Mouse (Mus musculus) thymus, adult 2 months (tissue): ENCODE measurements around the gene Pax6. TPM values are rescaled to one million over a fixed set of nuclear protein-coding genes. Genes with fewer than 3 reads are reported as not detected.

Experiments
- DNase-seq: peaks from one replicate; pipeline ENCODE4 v3.0.0; 2021
- H3K27ac ChIP-seq: fragments of 200-500 bp; 2 replicates; pipeline ENCODE4 v1.5.1; 2012; ENCODE audit warnings: low read length, control low read depth; ENCODE audit not compliant: control insufficient read depth, insufficient read depth
- H3K27me3 ChIP-seq: fragments of 200-500 bp; 2 replicates; pipeline ENCODE4 v1.6.1; 2012; ENCODE audit warnings: mild to moderate bottlenecking, low read length, moderate library complexity, mixed read lengths; ENCODE audit not compliant: control insufficient read depth, insufficient read depth
- H3K36me3 ChIP-seq: fragments of 200-500 bp; 2 replicates; pipeline ENCODE4 v1.6.1; 2012; ENCODE audit warnings: mild to moderate bottlenecking, low read length, moderate library complexity; ENCODE audit not compliant: control insufficient read depth, insufficient read depth
- H3K4me1 ChIP-seq: fragments of 200-500 bp; replicated peaks from 2 replicates; pipeline ENCODE4 v1.6.1; 2012; ENCODE audit warnings: low read length; ENCODE audit not compliant: control insufficient read depth, insufficient read depth
- H3K4me3 ChIP-seq: fragments of 200-500 bp; 2 replicates; pipeline ENCODE4 v1.5.1; 2012; ENCODE audit warnings: mild to moderate bottlenecking, low read length, control low read depth, moderate library complexity; ENCODE audit not compliant: control insufficient read depth, insufficient read depth
- CTCF ChIP-seq: fragments of 200-500 bp; IDR thresholded peaks from 2 replicates; pipeline ENCODE4 v1.5.1; 2012; ENCODE audit warnings: mild to moderate bottlenecking, control low read depth, low read length, moderate library complexity, borderline replicate concordance; ENCODE audit not compliant: control insufficient read depth, poor library complexity, insufficient read depth; ENCODE audit errors: extremely low read depth
- POLR2A ChIP-seq: fragments of 200-500 bp; IDR thresholded peaks from 2 replicates; pipeline ENCODE4 v1.6.1; 2012; ENCODE audit warnings: mild to moderate bottlenecking, low read length, control low read depth, moderate library complexity; ENCODE audit not compliant: control insufficient read depth, poor library complexity, insufficient read depth; ENCODE audit errors: extremely low read depth
- WGBS: fragments of 180-500 bp; shearing (Covaris S2); methylation state at CpG from one replicate; pipeline ENCODE4 v1.1.7; 2018; 5-methylcytosine and 5-hydroxymethylcytosine counted together
- polyA plus RNA-seq: library from polyadenylated mRNA; depleted of rRNA; stranded (reverse); fragments of >200 nt; gene quantifications from 2 replicates; pipeline ENCODE4 v1.2.3, GENCODE M21; 2012

Pax6 gene
- polyA plus RNA-seq, 1 experiment: 0.03 TPM

DNA sequence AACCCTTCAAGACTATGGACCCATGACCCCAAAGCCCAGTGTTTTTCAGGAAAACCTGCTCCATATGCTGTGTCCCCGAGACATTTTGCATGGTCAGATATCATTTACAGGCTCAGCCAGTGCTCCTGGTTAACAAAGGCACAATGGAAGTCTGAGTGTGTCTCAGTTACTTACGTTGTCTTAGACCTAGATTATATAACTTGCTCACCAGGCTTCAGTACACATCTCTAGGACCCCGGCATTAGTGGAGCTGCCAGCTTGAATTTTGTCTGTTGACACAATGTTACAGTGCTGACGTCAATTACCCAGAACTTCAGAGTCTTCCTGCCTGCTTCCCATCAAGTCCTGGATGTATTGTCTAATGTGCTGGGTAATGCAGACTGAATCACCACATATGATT is 33.1 kb downstream of the Pax6 start:
- TF ChIP-seq POLR2A (no peak), CTCF (no peak)
- 94% methylated on average over 4 of the region's 4 CpGs for WGBS
- H3K36me3 ChIP-seq: no peaks in the 10 kb centered on the region
- DNase-seq: no peak
- H3K27me3 ChIP-seq: no peaks in the 10 kb centered on the region
- H3K27ac ChIP-seq: no peak overlapping the region
- no peaks in the 10 kb centered on the region for H3K4me1 ChIP-seq
- no peak overlapping the region for H3K4me3 ChIP-seq

DNA sequence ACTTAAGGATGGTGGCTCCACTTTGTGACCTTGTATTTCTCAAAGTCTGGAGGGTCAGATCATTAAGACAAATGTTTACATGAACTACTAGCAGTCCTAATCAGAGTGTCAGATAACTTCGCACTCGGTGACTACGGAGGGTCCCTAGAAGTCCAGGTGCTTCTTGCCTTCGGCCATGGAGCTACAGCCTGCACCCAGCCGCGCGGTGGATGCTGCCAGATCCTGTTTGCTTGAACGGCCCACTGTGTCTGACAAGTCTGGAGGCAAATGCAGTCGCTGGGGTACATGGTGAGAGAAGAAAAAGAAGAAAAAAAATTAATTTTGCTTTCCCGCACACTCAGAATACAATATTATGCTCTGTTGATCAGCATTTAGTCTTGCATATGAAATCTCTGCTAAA is 33.9 kb downstream of the Pax6 start:
- TF ChIP-seq POLR2A: no peak
- Histone ChIP-seq H3K36me3 (no peaks in the 10 kb centered on the region), H3K27me3 (no peaks in the 10 kb centered on the region), H3K4me1 (no peaks in the 10 kb centered on the region), H3K27ac (no peak overlapping the region), H3K4me3 (no peak overlapping the region)
- WGBS: 96% methylated on average over 10 of the region's 10 CpGs
- DNase-seq: no peak

DNA sequence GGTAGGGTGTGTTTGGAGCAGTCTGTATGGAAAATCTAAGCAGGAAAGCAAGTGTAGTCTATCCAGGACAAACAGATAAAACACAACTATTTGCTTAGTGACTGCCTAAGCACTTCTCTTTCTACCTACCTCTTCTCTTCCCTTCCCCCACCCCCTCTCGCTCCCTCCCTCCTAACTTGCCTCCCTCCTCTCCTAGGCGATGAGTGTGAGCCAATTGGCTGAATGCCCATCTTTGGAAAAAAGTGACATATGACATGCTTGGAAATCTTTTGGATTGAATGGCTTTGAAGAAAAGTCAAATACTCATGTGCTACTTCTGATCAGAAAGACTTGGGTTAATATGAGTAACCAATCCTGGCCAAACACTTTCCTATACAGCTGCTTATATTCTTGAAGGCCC is 36.6 kb downstream of the Pax6 start:
- H3K27me3 ChIP-seq: no peaks in the 10 kb centered on the region
- no peak overlapping the region for H3K4me3 ChIP-seq
- DNase-seq: no peak
- H3K4me1 ChIP-seq: no peaks in the 10 kb centered on the region
- H3K27ac ChIP-seq: no peak overlapping the region
- TF ChIP-seq CTCF (no peak), POLR2A (no peak)
- WGBS: 93% methylated on average over 2 of the region's 2 CpGs
- no peaks in the 10 kb centered on the region for H3K36me3 ChIP-seq

- no peak overlapping the region for H3K4me3 ChIP-seq
- no peak overlapping the region for H3K27ac ChIP-seq
- 93% methylated on average over 3 of the region's 3 CpGs for WGBS
- H3K4me1 ChIP-seq: no peaks in the 10 kb centered on the region
- TF ChIP-seq POLR2A: no peak
- no peak for TF ChIP-seq CTCF
- H3K36me3 ChIP-seq: no peaks in the 10 kb centered on the region
- DNase-seq: no peak
- no peaks in the 10 kb centered on the region for H3K27me3 ChIP-seq
These were observed 40.4 kb downstream of the Pax6 start for GRCm38 (mm10) chr2:105709126-105709525.

DNA sequence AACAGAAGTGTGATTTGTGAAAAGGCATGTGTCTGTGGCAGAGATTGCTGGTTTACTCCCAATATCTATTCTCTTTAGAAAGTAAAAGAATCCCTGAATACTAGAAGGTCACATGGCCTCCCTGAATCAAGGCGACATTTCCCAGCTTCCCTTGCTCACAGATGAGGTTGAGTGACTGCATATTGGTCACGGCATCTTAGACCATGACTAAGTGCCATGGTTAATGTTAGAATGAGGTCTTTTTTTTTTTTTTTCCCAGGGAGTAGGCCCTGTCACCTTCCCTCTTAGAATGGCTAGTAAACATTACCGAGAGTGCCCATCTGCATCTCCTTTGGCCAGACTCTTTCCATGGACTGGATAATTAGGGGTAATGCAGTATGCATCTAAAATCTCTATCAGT is 41.8 kb downstream of the Pax6 start:
- WGBS: 92% methylated on average over 3 of the region's 3 CpGs
- H3K4me1 ChIP-seq: no peaks in the 10 kb centered on the region
- H3K27ac ChIP-seq: no peak overlapping the region
- no peaks in the 10 kb centered on the region for H3K36me3 ChIP-seq
- DNase-seq: no peak
- no peaks in the 10 kb centered on the region for H3K27me3 ChIP-seq
- no peak overlapping the region for H3K4me3 ChIP-seq
- no peak for TF ChIP-seq CTCF
- no peak for TF ChIP-seq POLR2A

- WGBS: 96% methylated on average over 8 of the region's 8 CpGs
- H3K4me1 ChIP-seq: no peaks in the 10 kb centered on the region
- H3K27ac ChIP-seq: no peak overlapping the region
- H3K36me3 ChIP-seq: no peaks in the 10 kb centered on the region
- no peak for DNase-seq
- H3K27me3 ChIP-seq: no peaks in the 10 kb centered on the region
- H3K4me3 ChIP-seq: no peak overlapping the region
- TF ChIP-seq POLR2A (no peak), CTCF (no peak)
These were observed 46.9 kb downstream of the Pax6 start for GRCm38 (mm10) chr2:105715409-105716115.

- no peak for TF ChIP-seq POLR2A
- TF ChIP-seq CTCF: no peak
- no peak for DNase-seq
These were observed 58.0 kb downstream of the Pax6 start for GRCm38 (mm10) chr2:105726657-105727056.

More at GRCm38 (mm10) chr2:105726657-105727056, 58.0 kb downstream of the Pax6 start:
- H3K4me1 ChIP-seq: no peaks in the 10 kb centered on the region
- H3K27me3 ChIP-seq: no peaks in the 10 kb centered on the region
- H3K36me3 ChIP-seq: no peaks in the 10 kb centered on the region
- H3K4me3 ChIP-seq: no peak overlapping the region
- WGBS: 96% methylated on average over 9 of the region's 9 CpGs
- H3K27ac ChIP-seq: no peak overlapping the region
